Mouse (Mus musculus) layer of hippocampus, postnatal 14 days (tissue): Measurements from ENCODE around the gene Cngb1. TPM values are rescaled to one million over a fixed set of nuclear protein-coding genes. Genes with fewer than 3 reads are reported as not detected.
A peak's percentile ranks its signal among the peaks of the same experiment; 100 is the strongest.
"Not testable (repeated sequence)": the region's sequence is repeated elsewhere in the genome, so short reads cannot be mapped to it uniquely, and the experiment has no call there.

Experiments
- DNase-seq, 2 experiments: peaks; one replicate each; pipeline ENCODE4 v3.0.0; 2021 to 2022; ENCODE audit warnings: low spot score in 2 of 2, mixed read lengths in 1 of 2
- total RNA-seq, 2 experiments: library from RNA; stranded (reverse); gene quantifications; 2 replicates each; pipeline ENCODE4 v1.2.3; 2021

Gene Cngb1
- total RNA-seq, 2 experiments from 2014 or later = 0.93 to 1.3 TPM

DNA sequence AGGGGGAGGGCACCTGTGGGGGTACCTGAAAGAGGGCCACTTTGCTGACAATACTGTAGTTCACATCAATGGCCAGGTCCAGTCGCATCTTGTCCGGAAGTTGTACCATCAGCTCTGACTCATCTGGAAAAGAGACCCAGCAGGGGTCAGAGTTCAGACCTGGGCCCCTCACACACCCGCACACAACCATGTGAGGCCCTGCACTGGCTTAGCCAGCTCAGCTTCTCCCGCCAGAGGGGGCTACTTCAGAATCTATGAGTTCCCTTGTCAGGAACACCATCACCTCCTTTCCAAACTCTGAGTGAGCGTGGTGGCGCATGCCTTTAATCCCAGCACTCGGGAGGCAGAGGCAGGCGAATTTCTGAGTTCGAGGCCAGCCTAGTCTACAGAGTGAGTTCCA lies 54.3 kb downstream of the Cngb1 start:
- DNase-seq = no peak

DNA sequence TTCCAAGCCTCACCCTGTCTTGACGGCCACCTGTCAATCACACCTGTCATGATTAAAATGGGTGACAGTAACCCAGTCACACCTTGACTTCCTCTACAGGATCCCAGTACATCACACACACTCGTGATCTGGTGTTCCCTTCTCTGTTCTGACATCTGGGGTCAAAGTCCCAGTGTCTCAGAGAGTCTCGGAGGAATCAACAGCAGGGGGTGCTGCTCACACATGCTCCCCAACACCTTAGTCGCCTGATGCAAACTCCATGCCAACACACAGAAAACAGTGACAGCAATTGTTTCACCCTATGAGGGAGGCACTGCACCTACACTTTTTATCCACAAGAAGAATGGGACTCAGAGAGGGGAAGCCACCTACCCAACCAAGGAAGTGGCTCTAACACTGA lies 56.5 kb downstream of the Cngb1 start:
- no peak for DNase-seq

DNA sequence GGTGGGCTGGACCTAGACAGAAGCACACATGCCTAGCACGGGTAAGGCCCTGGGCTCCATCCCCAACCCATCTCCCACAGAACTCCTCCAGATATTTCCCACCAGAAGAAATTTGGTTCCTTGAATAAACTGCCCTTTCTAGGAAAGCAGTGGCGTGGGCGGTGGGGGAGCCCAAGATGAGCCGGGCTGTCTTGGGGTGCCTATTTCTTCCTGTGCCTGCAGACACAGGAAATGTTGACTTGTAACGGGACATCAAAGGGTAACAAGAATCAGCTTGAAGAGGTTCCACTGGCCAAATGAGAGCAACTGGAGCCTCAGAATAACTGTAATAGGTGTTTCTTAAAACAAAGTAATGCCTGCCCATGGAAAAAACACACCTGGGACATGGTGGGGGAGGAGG lies 59.1 kb downstream of the Cngb1 start:
- no peak for DNase-seq

DNA sequence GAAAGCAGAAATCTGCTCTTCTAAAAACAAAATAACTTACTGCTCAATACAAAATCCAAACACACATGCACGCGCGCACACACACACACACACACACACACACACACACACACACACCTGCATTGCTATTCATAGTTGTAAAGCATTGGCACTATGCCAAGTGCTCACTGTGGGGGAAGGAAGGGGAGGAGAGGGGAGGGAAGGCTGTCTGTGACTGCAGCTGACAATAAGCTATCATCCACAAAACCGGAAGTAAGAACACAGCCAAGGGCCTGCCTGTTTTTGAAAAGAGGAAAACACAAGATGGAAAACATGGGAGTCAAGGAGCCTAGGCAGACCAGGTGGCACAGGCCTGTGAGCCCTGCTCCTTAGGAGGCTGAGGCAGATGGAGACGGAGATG lies 61.2 kb downstream of the Cngb1 start:
- DNase-seq = no peak

DNA sequence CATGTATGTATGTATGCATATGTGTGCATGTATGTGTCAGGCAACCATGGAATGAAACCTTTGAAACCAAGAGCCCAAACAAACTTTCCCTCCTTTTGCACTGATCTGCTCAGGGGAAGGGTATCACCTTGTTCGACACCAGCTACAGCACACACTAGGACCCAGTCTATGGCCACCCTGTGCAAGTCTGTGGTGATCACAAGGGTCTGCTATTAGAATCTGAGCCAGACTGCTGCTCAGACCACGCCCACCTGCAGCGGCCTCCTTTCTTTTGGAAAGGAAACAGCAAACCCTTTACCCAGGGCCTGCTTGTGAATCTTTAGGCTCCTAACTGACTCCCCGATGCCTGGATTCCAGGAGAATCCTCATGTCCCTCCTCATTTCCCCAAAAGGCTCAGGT lies 62.5 kb downstream of the Cngb1 start:
- no peak for DNase-seq

DNA sequence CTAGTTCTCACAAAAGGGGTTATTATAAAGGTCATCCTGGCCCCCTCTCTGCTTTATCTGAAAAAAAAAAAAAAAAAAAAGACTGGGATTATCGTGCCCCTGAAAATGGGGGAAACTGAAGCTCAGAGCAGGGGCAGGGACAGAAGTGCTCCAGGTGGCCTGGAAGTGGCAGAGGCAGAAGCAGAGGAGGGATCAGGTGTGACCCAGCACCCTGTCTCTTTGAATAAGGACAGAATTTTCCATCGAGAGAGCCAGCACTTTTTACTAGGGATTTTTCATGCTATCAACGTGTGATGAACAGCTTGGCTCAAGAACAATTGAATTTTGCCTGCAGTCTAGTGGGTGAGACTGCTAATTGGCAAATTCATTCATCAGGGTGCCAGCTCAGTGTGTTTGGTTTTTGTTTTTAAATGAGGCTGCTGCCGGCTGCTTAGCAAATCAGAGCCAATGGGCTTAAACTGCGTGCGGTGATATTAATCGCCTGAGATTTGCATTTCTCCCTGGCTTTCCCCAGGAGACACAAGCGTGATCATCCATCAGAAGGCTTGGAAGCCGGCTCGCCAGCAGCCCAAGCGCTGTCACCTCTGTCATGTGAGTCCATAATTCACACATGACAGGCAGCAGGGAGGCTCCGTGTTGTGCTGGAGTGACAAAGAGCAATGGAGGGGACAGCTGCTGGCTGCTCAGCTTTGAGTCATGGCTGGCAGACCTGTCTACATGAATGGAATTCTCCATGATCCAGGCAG lies 63.4 kb downstream of the Cngb1 start:
- peak; percentile 72 to 92 for DNase-seq

DNA sequence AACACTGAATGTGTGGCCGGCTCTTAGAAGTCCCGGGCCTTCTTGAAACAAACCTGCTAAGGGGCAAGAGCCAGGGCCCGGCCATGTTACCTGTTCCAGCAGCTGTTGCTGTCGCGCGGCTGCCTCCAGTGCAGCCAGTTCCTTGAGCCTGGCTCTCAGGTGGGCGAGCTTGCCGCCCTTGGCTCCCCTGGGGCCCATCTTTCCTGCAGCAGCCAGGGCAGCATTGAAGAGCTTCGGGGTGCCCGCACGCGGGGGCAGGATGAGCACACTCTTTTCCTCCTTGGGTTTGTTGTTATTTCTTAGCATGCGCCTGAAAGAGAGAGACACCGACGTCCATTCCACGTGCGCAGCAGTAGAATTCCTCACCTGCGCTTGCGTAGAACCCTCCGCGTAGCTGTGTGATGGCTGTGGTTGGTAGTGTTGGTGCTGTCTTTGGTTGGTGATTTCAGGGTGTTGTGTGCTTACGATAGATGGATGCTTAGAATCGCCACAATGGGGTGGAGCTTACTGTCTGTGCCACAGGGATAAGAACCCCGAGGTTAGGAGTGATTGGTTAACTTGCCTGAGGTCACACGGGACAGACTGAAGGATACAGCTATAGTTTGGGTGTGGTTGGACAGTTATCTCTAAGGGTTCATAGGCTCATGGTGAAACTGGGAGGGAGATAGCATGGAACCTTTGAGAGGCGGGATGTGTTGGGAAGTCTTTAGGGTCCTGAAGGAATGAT lies 64.1 kb downstream of the Cngb1 start:
- no peak for DNase-seq

DNA sequence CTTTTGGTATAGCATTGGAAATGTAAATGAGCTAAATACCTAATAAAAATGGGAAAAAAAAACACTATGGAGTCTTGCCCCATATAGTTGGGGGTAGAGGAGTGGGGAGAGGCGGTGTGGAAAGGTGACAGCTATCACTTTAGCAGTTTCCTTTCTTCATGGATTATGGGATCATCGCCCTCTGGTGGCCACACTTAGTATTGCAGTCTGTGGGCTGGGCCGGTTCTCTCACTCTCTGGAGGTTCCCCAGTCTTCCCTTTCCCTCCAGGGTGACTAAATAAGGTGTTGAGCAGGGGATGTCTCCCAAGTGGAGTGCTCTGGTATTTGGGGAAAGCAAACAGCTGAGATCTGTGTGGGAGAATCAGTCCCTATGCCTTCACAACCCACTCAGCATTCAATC lies 70.7 kb downstream of the Cngb1 start:
- peak; percentile 69 to 80 for DNase-seq

DNA sequence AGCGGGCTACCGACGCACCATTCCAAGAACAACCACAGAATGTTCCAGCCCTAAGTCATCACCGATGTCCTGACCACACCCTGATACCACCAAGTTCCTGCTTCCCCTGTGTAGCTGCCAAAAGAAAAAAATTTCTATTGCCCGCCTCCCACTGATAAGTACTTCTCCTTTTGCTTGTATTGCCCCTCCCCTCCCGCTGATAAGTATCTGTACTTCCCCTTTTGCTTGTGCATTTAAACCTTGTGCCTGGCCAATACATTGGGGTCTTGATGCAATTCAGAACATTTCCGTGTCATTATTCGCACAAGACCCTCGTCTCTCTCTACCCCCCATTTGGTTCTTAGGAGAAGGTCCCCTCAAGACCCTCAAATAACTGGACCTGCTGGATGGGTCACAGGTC lies 76.3 kb downstream of the Cngb1 start:
- DNase-seq = not testable (repeated sequence)

DNA sequence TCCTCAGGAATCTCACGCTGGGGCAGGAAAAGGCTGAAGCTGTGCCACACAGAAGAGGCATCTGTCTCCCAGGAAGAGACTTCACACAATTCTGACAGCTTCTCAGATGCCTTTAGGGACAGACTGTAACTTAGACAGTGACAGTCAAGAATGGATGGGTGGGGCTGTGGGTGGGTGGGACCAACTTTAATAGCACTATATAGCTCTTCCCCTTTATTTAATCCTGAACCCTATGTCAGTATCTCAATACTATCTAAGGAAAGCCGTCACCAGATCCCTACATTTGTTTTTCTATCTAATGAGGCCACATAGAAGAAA lies 79.3 kb downstream of the Cngb1 start:
- no peak for DNase-seq

DNA sequence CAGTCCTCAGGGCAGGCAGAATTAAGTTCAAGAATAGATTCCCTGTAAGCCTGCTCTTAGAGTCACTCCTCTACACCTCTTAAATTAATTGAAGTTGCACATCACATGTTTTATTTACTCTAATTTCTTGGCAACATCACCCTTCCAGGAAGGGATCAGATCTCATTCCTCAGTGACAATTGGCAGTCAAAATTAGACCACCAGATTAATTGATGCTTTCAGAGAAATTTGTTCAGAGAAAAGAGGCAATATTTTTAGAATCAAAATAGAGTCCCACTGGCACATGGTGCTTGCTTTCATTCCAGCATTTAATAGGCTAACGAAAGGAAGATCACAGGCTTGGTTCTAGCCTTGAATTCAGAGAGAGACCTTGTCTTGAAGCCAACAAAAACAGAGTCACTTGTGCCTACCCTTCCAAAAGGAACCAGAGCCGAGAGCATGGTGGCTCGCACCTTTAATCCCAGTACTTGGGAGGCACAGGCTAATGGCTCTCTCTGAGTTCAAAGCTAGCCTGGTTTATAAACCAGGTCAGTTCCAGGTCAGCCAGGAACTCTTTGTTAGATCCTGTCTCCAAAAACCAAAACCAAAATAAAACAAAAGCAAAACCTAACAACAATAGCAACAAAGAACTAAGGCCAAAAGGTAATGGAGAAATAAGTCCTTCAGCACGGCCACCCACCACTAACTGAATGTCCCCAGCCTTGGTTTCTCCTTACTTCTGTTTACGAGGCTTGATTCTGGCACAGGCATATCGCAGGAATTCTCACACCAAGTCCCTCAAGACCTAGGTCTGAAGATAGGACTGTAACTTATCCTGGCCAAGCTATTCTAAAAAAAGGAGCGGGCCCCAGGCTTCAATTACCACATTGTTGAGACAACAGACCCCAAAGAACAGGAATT lies 79.9 kb downstream of the Cngb1 start:
- DNase-seq = peak in 1 of 2 experiments; percentile 28

DNA sequence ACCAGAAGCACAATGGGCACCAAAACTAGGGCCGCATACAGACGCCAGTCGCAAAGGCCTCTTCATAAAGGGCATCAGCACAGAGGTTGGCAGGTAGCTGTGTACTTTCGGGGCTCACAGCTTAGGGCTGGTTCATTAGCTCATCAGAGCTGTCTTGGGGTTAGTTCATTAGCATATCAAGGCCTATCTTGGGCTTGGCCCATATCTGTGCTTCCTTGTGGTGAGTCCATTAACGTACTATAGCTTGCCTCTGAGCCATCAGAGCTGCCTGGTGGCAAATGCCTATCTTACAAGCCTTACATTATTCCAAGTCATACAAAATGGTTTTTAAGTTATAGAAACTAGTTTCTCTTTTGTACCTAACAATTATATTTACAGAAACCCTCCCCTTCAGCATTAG lies 82.4 kb downstream of the Cngb1 start:
- DNase-seq = no peak

DNA sequence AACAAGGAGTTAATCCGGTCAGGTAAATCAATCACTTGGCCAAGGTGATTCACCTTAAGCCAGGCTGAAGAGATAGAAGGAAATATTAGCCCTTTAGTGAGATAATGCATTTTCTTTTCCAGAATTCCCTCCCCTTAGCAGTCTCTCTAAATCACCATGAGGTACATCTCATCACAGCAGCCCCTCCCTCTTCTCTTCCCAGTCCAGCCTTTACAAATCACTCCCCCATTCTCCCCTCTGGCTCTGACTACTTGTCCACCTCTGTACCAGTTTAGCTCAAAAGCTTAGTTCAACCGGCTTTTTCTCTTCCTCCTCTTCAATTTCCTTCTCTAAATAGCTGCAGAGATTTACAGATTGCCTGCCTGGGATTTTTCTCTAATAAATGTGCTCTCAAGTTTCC lies 85.3 kb downstream of the Cngb1 start:
- DNase-seq = no peak

DNA sequence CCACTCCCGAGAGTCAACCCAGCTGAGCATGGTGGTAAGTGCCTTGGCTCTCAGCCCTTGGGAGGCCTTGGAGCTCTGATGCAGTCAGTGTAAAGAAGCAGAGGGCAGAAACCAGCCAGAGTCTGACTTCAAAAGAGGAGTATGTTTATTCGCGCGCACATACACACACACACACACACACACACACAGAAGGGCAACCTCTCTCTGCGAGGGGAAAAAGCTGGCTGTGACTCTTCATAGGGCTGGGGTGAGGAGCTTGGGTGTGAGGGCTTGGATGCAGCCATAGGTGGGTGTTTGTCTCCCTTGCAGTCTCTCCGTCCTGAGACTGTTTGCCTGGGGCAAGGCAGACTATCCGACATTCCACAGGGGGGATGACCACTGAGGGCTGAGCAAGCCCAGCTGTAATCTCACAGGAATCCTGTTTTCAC lies 85.8 kb downstream of the Cngb1 start:
- no peak for DNase-seq

DNA sequence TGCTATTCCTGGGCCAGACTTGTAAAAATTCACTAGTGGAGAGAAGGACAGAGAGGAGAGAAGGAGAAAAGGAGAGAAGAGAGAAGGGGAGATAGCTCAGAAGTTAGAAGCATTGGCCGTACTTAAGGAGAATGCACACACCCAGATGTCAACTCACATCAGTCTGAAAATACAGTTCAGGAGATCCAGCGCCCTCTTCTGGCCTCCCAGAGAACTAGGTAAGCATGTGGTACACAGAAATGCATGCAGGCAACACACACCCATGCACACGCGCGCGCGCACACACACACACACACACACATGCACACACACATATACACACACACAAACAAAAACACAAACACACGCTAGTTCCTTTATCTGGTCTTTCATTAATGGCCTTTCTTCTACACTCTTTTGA lies 86.8 kb downstream of the Cngb1 start:
- no peak for DNase-seq

DNA sequence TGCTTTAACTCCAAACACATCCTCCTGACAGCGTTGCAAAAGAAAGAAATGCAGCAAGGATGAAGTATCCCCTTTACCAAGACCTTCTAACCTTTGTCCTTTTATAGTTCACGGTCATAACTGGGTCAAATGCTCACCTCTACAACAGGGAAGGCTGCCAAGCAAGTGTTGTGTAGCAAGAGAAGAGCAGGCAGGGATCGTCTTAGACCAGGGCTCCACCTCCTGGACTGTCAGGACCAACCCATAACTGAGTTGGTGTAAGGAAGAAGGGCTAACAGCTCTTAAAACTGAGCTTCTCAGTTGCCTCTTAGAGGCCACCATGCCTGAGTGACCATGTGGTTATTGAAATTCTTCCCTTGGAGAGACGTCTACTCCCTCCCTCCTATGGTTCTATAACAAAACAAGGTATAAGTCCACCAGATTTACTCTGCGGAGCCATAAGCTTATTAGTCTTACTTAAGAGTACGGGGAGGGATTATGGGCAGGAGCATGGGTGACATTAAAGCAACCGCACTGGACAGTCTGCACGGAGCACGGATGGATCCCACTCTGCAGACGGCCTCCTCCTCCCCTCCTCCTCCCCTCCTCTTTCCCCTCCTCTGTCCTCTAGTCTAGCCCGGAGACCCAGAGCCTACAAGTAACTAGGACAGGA lies 90.5 kb downstream of the Cngb1 start:
- no peak for DNase-seq

DNA sequence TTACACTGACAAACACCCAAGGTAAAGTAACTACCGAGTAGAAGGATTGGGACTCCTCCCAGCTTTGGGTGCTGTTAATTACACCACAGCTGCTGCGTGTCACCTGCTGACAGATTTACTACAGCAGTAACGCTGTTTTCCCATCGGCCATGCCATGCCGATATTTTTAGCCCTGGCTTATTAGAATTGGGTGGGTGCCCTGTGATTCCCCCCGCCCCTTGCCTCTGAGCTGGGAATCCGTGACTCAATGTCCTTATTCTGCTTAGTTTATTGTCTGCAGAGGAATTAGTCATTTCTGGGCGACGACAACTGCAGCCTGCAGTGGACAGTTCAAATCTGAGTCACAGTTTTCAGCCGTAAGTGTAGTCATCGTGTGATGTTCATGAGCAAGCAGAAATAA lies 96.5 kb downstream of the Cngb1 start:
- DNase-seq = peak in 1 of 2 experiments; percentile 12

DNA sequence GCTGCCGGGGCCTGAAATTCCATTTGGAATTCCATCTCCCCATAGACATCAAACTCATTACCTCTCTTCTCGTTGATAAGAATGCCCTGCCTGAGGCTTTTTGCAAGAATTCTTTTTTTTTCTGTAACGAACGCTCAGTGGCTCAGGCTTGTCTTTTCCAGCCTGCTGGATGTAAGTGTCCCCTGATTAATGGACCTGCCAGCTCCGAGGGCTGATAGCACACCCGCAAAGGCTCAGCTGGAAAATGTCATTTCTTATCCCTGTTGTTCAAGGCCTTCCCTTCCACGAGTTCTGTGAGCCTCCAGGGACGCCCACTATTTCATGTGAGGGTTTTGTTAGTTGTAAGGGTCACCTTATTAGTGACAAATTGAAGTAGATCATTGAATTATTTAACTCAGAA lies 100.4 kb downstream of the Cngb1 start:
- no peak for DNase-seq

DNA sequence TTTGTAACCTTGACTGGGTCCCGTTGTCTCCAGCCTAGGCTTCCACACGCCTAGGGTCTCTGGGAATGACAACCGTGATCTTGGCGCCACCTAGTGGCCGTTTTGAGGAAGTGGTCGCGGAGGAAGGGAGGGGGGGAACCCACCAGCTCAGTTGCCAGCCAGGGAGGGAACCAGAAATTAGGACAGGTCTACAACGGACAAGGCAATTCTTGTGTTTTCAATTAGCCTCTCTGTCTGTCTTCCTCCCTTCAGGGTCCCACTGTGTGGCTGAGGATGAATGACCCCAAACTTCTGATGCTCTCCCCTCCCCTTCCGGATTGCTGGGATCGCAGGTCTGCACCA lies 102.4 kb downstream of the Cngb1 start:
- DNase-seq = peak; percentile 74 to 80

DNA sequence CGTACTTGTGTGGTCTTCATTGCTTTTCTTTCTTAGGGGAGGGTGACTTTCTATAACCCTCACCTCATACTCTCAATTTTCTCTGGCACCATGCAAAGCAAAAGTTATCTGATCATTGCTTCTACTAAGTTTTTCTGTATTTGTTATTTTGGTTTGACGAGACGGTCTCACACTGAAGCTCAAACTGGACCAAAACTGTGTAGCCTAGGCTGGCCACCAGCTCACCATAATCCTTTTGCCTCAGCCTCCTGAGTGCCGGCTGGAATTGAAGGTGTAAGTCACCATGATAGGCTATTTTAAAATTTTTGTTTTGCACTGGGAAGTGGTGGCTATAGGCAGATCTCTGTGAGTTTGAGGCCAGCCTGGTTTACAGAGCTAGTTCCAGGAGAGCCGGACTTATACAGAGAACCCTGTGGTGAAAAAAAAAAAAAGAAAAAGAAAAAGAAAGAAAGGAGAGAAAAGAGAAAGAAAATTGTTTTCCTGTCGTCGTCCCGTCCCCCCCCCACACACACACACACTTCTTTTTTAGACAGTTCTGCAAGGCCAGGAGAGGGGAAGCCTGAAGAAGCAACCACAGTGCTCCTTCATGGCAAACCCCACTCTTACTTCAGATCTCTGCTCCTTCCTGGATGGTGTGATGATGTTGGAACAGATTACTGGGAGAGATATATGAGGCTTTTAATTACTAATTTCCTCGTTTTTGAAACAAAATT lies 102.9 kb downstream of the Cngb1 start:
- DNase-seq = no peak
